Mouse (Mus musculus) lung, adult 2 months (tissue): ENCODE data around the gene Adamtsl3.

ENCODE experiments used
- CTCF ChIP-seq: fragments of 200-500 bp; IDR thresholded peaks from 2 replicates; pipeline ENCODE4 v1.5.1; 2011; ENCODE audit warnings: mild to moderate bottlenecking, low read length, control low read depth; ENCODE audit not compliant: insufficient read depth
- POLR2A ChIP-seq: fragments of 200-500 bp; IDR thresholded peaks from 2 replicates; pipeline ENCODE4 v1.6.1; 2011; ENCODE audit warnings: low read depth, mild to moderate bottlenecking, control low read depth, low read length, borderline replicate concordance; ENCODE audit errors: extremely low read depth

- TF ChIP-seq CTCF (no peak), POLR2A (no peak)
Observed at GRCm38 (mm10) chr7:82478461-82478860, 143.0 kb downstream of the Adamtsl3 start.
